Mouse (Mus musculus) embryonic facial prominence, embryonic 13.5 days (tissue): ENCODE data around the gene Erf. TPM values are rescaled to one million over a fixed set of nuclear protein-coding genes. Genes with fewer than 3 reads are reported as not detected.

ENCODE experiments used
- ATAC-seq: fragments of 200-750 bp; cut with Nextera tagmentation; 2 replicates; pipeline ENCODE4 v1.8.0; 2017; ENCODE audit warnings: low read depth; ENCODE audit not compliant: insufficient number of reproducible peaks, insufficient read depth, low FRiP score, low TSS enrichment
- H3K27ac ChIP-seq: fragments of 300-500 bp; sonication (generic); 2 replicates; pipeline ENCODE4 v1.5.1; 2015; ENCODE audit warnings: moderate library complexity, mild to moderate bottlenecking, inconsistent platforms
- H3K27me3 ChIP-seq: fragments of 300-500 bp; sonication (generic); 2 replicates; pipeline ENCODE4 v1.6.1; 2015; ENCODE audit warnings: mild to moderate bottlenecking, inconsistent platforms
- H3K36me3 ChIP-seq: fragments of 300-500 bp; sonication (generic); 2 replicates; pipeline ENCODE4 v1.6.1; 2015; ENCODE audit warnings: mild to moderate bottlenecking, inconsistent platforms
- H3K4me1 ChIP-seq: fragments of 300-500 bp; sonication (generic); 2 replicates; pipeline ENCODE4 v1.6.1; 2015; ENCODE audit warnings: inconsistent platforms
- H3K4me2 ChIP-seq: fragments of 300-500 bp; sonication (generic); 2 replicates; pipeline ENCODE4 v1.6.1; 2015; ENCODE audit warnings: moderate library complexity, mild to moderate bottlenecking, inconsistent platforms
- H3K4me3 ChIP-seq: fragments of 300-500 bp; sonication (generic); 2 replicates; pipeline ENCODE4 v1.5.1; 2015; ENCODE audit warnings: mild to moderate bottlenecking, inconsistent platforms
- H3K9ac ChIP-seq: fragments of 300-500 bp; sonication (generic); 2 replicates; pipeline ENCODE4 v1.6.1; 2015; ENCODE audit warnings: mild to moderate bottlenecking, inconsistent platforms
- H3K9me3 ChIP-seq: fragments of 300-500 bp; sonication (generic); 2 replicates; pipeline ENCODE4 v1.6.1; 2016; ENCODE audit warnings: inconsistent platforms
- WGBS: fragments of 180-500 bp; shearing (Covaris S2); methylation state at CpG from one replicate; pipeline ENCODE4 v1.1.7; 2015; ENCODE audit warnings: mixed read lengths; 5-methylcytosine and 5-hydroxymethylcytosine counted together
- polyA plus RNA-seq: library from polyadenylated mRNA; unstranded; fragments of >200 nt; fragmentation: Nextera tagmentation; extraction: Ambion mirVana; gene quantifications from 2 replicates; pipeline ENCODE4 v1.2.1, GENCODE M21; 2015

The Erf gene
- polyA plus RNA-seq, 1 experiment from 2014 or later = 25.3 TPM

GRCm38 (mm10) chr7:25232101-25232648, 18.4 kb downstream of the Erf start:
- peaks cover 85% of the 10 kb centered on the region for H3K36me3 ChIP-seq
- H3K4me1 ChIP-seq = peaks cover 22% of the 10 kb centered on the region
- ATAC-seq = no peak
- H3K27me3 ChIP-seq = no peaks in the 10 kb centered on the region
- no peak overlapping the region for H3K4me2 ChIP-seq
- 57% methylated on average over 5 of the region's 5 CpGs for WGBS
- no peak overlapping the region for H3K9ac ChIP-seq
- H3K4me3 ChIP-seq = no peak overlapping the region
- no peaks in the 10 kb centered on the region for H3K9me3 ChIP-seq
- H3K27ac ChIP-seq = no peak overlapping the region

GRCm38 (mm10) chr7:25230690-25231285, 19.8 kb downstream of the Erf start:
- Histone ChIP-seq H3K27ac (no peak overlapping the region), H3K4me1 (peaks cover 10% of the 10 kb centered on the region), H3K9ac (no peak overlapping the region), H3K4me3 (no peak overlapping the region), H3K27me3 (no peaks in the 10 kb centered on the region), H3K36me3 (peaks cover 98% of the 10 kb centered on the region), H3K9me3 (no peaks in the 10 kb centered on the region), H3K4me2 (no peak overlapping the region)
- ATAC-seq = no peak
- 86% methylated on average over 9 of the region's 9 CpGs for WGBS

GRCm38 (mm10) chr7:25227523-25228300, 22.8 kb downstream of the Erf start:
- H3K4me2 ChIP-seq = no peak overlapping the region

DNA sequence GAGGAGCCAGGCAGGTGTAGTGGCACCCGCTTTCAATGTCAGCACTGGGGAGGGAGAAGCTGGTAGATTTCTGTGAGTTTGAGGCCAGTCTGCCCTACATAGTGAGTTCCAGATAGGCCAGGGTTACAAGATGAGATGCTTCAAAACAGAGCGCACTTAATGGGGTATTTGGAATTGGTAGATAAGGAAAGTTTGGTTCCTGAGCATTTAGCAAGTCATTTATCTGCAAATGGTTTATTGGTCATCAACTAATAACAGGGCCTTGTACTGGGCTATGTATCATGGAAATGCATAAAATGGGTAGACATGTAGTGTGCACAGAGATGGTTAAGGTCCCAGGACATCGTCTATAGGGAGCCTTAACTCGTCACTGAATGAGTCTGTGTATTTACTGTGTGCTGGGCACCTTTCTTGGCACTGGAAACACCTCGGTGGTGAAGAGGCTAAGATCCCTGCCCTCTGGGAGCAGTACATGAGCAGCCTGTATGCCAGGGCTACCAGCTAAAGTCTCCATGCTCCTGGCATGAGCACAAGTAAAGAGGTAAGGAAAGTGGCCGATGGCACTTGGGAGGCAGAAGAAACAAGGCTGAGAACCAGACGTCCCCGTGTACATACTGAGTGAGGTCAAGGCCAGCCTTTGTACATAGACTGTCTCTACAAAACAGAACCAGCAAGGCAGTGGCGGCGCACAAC, 28.1 kb downstream of the Erf start:
- no peak overlapping the region for H3K27ac ChIP-seq

More at GRCm38 (mm10) chr7:25227523-25228300, 22.8 kb downstream of the Erf start:
- no peak overlapping the region for H3K27ac ChIP-seq
- H3K4me1 ChIP-seq = no peaks in the 10 kb centered on the region
- WGBS = 88% methylated on average over 1 of the region's 1 CpGs
- peaks cover 92% of the 10 kb centered on the region for H3K36me3 ChIP-seq
- no peak for ATAC-seq
- no peak overlapping the region for H3K4me3 ChIP-seq
- H3K9ac ChIP-seq = no peak overlapping the region
- no peaks in the 10 kb centered on the region for H3K9me3 ChIP-seq
- no peaks in the 10 kb centered on the region for H3K27me3 ChIP-seq

DNA sequence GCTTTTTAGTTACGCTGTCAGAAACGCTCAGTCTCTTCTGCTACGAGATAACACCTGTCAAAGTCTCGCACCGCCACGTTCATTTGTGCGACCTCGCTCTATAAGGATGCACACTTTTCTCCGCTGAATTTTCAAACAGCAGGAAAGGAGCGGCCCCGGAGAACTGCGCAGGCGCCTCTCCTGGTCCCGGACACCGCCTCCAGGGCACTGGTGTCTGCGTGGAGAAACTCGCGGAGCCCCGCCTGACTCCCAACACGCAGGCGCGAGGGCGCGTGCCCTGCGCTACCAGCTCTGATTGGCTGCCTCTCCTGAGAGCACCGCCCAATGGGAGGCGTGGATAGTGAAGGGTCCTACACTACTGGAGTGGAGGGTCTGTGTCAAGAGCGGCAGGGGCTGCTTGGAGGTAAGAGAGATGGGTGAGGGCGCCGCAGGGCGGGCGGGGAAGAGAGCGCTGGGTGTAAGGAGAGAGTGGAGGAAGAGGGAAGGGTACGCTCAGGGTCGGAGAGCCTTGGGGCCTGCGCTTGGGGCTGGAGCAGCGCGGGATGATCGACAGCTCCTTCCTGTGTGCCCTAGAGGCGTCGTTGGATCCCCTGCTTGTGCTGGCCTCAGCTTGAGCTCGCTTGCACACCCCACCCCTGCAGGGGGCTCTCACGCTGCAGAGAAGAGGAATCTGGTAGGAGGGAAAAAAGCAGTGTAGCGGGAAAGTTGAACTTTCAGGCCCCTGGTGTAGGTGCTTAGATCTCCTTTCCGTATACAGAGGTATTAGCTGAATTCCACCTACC, 29.3 kb downstream of the Erf start, which contains the start of gene Zfp526:
TSS of gene Zfp526 (plus strand) at position 324 of the 782 bp plus-strand sequence.
- Histone ChIP-seq H3K9ac (peak within 1 kb of the TSS; percentile 85), H3K9me3 (no peaks in the 10 kb centered on the region), H3K36me3 (peaks cover 30% of the 10 kb centered on the region), H3K4me2 (peak within 1 kb of the TSS; percentile 97), H3K4me3 (peak within 1 kb of the TSS; percentile 72), H3K27me3 (no peaks in the 10 kb centered on the region), H3K27ac (peak within 1 kb of the TSS; percentile 94), H3K4me1 (peaks cover 30% of the 10 kb centered on the region)
- WGBS = under 1% methylated on average over 42 of the region's 45 CpGs
- ATAC-seq = peak; percentile 94

More for the DNA sequence above, 28.1 kb downstream of the Erf start:
- 84% methylated on average over 10 of the region's 10 CpGs for WGBS
- H3K27me3 ChIP-seq = no peaks in the 10 kb centered on the region
- no peaks in the 10 kb centered on the region for H3K9me3 ChIP-seq
- ATAC-seq = no peak
- H3K36me3 ChIP-seq = peaks cover 41% of the 10 kb centered on the region
- H3K4me1 ChIP-seq = peaks cover 30% of the 10 kb centered on the region
- H3K4me2 ChIP-seq = peak overlapping the region; percentile 97
- H3K9ac ChIP-seq = peak overlapping the region; percentile 85
- peak overlapping the region; percentile 72 for H3K4me3 ChIP-seq

GRCm38 (mm10) chr7:25220457-25221101, 30.0 kb downstream of the Erf start, which contains the start of gene Dedd2:
TSS of gene Dedd2 (minus strand) at chr7:25220615.
- peaks cover 23% of the 10 kb centered on the region for H3K36me3 ChIP-seq
- peaks cover 30% of the 10 kb centered on the region for H3K4me1 ChIP-seq
- H3K9me3 ChIP-seq = no peaks in the 10 kb centered on the region
- H3K9ac ChIP-seq = peak within 1 kb of the TSS; percentile 85
- peak within 1 kb of the TSS; percentile 72 for H3K4me3 ChIP-seq
- no peaks in the 10 kb centered on the region for H3K27me3 ChIP-seq
- WGBS = 8% methylated on average over 20 of the region's 20 CpGs
- no peak for ATAC-seq
- peak within 1 kb of the TSS; percentile 94 for H3K27ac ChIP-seq
- H3K4me2 ChIP-seq = peak within 1 kb of the TSS; percentile 97

- H3K27me3 ChIP-seq = no peaks in the 10 kb centered on the region
- H3K4me1 ChIP-seq = peaks cover 30% of the 10 kb centered on the region
- H3K4me3 ChIP-seq = peak overlapping the region; percentile 72
- peak overlapping the region; percentile 97 for H3K4me2 ChIP-seq
- peak; percentile 61 for ATAC-seq
- H3K36me3 ChIP-seq = peaks cover 17% of the 10 kb centered on the region
- peak overlapping the region; percentile 68; the same call in 1 of the 2 replicates for H3K27ac ChIP-seq
- peak overlapping the region; percentile 79 for H3K9ac ChIP-seq
- no peaks in the 10 kb centered on the region for H3K9me3 ChIP-seq
- 4% methylated on average over 31 of the region's 31 CpGs for WGBS
Measured at GRCm38 (mm10) chr7:25219756-25220456, 30.7 kb downstream of the Erf start.

DNA sequence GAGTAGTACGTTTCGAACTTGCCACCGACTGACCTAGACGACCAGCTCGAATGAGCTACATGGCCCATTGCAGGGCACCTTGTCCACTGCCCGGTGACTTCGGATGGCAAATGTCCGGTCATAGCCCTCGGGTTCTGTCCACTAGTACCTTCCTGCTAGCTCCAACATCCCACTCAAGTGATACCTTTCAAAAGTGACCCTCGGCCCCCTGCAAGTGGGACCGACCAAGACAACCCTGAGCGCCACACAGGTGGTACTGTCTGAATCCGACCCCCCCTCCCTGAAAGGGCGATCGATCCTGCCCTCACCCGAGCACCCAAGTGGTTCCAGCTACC, 31.2 kb downstream of the Erf start:
- Histone ChIP-seq H3K4me1 (peaks cover 30% of the 10 kb centered on the region), H3K36me3 (peaks cover 14% of the 10 kb centered on the region), H3K27me3 (no peaks in the 10 kb centered on the region), H3K9me3 (no peaks in the 10 kb centered on the region), H3K27ac (peak overlapping the region; percentile 68; the same call in 1 of the 2 replicates), H3K4me3 (peak overlapping the region; percentile 72), H3K4me2 (peak overlapping the region; percentile 97), H3K9ac (peak overlapping the region; percentile 79)
- 0 out of 2 replicates have a peak, but pooled peaks have one; percentile 12 for ATAC-seq
- WGBS = under 1% methylated on average over 16 of the region's 16 CpGs

- peak overlapping the region; percentile 72 for H3K4me3 ChIP-seq
- H3K9me3 ChIP-seq = no peaks in the 10 kb centered on the region
- peak overlapping the region; percentile 79 for H3K9ac ChIP-seq
- peak overlapping the region; percentile 68; the same call in 1 of the 2 replicates for H3K27ac ChIP-seq
- ATAC-seq = peak; percentile 16; the same call in 1 of the 2 replicates
- peaks cover 30% of the 10 kb centered on the region for H3K4me1 ChIP-seq
- H3K27me3 ChIP-seq = no peaks in the 10 kb centered on the region
- peak overlapping the region; percentile 97 for H3K4me2 ChIP-seq
- under 1% methylated on average over 53 of the region's 53 CpGs for WGBS
- peaks cover 13% of the 10 kb centered on the region for H3K36me3 ChIP-seq
Measured at GRCm38 (mm10) chr7:25218705-25219415, 31.7 kb downstream of the Erf start.
